Mouse (Mus musculus): ENCODE results near the gene Nrgn. TPM values are rescaled to one million over a fixed set of nuclear protein-coding genes. Genes with fewer than 3 reads are reported as not detected.

Gene Nrgn
- polyA plus RNA-seq, 1 experiment from 2014 or later, result 6.3 TPM

DNA sequence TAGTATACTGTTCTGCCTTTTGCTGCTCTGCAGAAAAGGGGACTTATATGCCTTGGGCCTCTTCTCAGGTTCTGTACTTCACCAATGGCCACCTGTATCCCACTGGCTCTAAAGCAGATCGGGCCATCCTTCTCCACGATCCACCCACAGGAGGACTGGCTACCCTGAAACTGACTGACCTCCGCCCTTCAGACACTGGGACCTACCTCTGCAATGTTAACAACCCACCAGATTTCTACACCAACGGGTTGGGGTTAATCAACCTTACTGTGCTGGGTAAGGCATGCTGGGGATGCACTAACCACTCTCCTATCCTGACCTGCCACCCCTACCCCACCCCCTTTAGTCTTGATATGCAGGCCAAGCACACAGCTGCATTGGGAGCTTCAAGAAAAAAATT is 12.5 kb downstream of the Nrgn start:
- no peak overlapping the region for H3K9ac ChIP-seq
- ATAC-seq (replicated peaks; ENCODE audit: insufficient number of reproducible peaks, insufficient read depth, low FRiP score, low read depth), result no peak

GRCm38 (mm10) chr9:37539170-37540025 is 13.3 kb downstream of the Nrgn start, which contains the start of gene Vsig2:
Gene Vsig2 (plus strand): TSS chr9:37539255.
- 0 out of 2 replicates have a peak within 1 kb of the TSS, but pooled peaks have one; percentile 6 for H3K27ac ChIP-seq
- H3K9me3 ChIP-seq (replicated peaks), result no peaks in the 10 kb centered on the region
- 56% methylated on average over 23 of the region's 23 CpGs for WGBS
- H3K27me3 ChIP-seq, result no peaks in the 10 kb centered on the region
- ATAC-seq (replicated peaks; ENCODE audit: insufficient number of reproducible peaks, insufficient read depth, low FRiP score, low read depth), result no peak
- H3K4me2 ChIP-seq, result no peak within 1 kb of the TSS
- peaks cover 27% of the 10 kb centered on the region for H3K4me1 ChIP-seq (replicated peaks)
- no peaks in the 10 kb centered on the region for H3K36me3 ChIP-seq
- H3K9ac ChIP-seq, result no peak within 1 kb of the TSS
- H3K4me3 ChIP-seq, result no peak within 1 kb of the TSS

More for the DNA sequence above, 12.5 kb downstream of the Nrgn start:
- H3K4me2 ChIP-seq, result no peak overlapping the region
- peak overlapping the region; percentile 24; the same call in 1 of the 2 replicates for H3K27ac ChIP-seq
- WGBS, result 84% methylated on average over 4 of the region's 4 CpGs
- no peaks in the 10 kb centered on the region for H3K9me3 ChIP-seq (replicated peaks)
- H3K36me3 ChIP-seq, result no peaks in the 10 kb centered on the region
- peaks cover 35% of the 10 kb centered on the region for H3K4me1 ChIP-seq (replicated peaks)
- H3K27me3 ChIP-seq, result peaks cover 3% of the 10 kb centered on the region; the same call in 1 of the 2 replicates
- H3K4me3 ChIP-seq, result no peak overlapping the region

DNA sequence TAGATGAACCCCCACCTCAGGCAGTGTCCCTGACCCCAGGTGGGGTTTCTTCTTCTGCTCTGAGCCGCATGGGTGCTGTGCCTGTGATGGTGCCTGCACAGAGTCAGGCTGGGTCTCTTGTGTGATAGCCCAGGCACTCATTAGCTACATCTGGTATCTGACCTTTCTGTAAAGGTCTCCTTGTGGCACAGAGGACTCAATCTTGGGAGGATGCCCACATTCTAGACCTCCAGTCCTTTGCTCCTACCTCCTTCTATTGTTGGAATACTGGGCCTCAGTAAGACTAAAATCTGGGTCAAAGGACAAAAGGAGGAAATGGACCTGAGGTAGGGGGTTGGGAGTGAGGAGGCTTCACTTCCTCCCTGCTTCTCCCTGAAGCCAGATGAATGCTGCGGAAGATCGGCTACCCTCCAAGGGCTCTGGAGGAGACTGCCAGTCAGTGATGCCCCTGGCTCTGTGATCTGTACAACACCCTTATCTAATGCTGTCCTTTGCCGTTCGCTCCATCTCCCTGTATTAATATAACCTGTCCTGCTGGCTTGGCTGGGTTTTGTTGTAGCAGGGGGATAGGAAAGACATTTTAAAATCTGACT is 14.9 kb downstream of the Nrgn start:
- H3K27ac ChIP-seq, result no peak overlapping the region

GRCm38 (mm10) chr9:37536851-37537250 is 15.9 kb downstream of the Nrgn start:
- ATAC-seq (replicated peaks; ENCODE audit: insufficient number of reproducible peaks, insufficient read depth, low FRiP score, low read depth), result no peak
- Histone ChIP-seq H3K27me3 (0 out of 2 replicates have a peak, but pooled peaks cover 3% of the 10 kb centered on the region), H3K4me3 (no peak overlapping the region), H3K36me3 (no peaks in the 10 kb centered on the region), H3K9ac (no peak overlapping the region), H3K4me1 (replicated peaks) (peaks cover 22% of the 10 kb centered on the region), H3K9me3 (replicated peaks) (no peaks in the 10 kb centered on the region), H3K4me2 (no peak overlapping the region), H3K27ac (no peak overlapping the region)
- 68% methylated on average over 4 of the region's 4 CpGs for WGBS

More for the DNA sequence above, 14.9 kb downstream of the Nrgn start:
- H3K4me3 ChIP-seq, result no peak overlapping the region
- H3K9me3 ChIP-seq (replicated peaks), result no peaks in the 10 kb centered on the region
- no peak for ATAC-seq (replicated peaks; ENCODE audit: insufficient number of reproducible peaks, insufficient read depth, low FRiP score, low read depth)
- no peak overlapping the region for H3K4me2 ChIP-seq
- no peak overlapping the region for H3K9ac ChIP-seq
- H3K36me3 ChIP-seq, result no peaks in the 10 kb centered on the region
- 57% methylated on average over 5 of the region's 5 CpGs for WGBS
- peaks cover 24% of the 10 kb centered on the region for H3K4me1 ChIP-seq (replicated peaks)
- H3K27me3 ChIP-seq, result no peaks in the 10 kb centered on the region

DNA sequence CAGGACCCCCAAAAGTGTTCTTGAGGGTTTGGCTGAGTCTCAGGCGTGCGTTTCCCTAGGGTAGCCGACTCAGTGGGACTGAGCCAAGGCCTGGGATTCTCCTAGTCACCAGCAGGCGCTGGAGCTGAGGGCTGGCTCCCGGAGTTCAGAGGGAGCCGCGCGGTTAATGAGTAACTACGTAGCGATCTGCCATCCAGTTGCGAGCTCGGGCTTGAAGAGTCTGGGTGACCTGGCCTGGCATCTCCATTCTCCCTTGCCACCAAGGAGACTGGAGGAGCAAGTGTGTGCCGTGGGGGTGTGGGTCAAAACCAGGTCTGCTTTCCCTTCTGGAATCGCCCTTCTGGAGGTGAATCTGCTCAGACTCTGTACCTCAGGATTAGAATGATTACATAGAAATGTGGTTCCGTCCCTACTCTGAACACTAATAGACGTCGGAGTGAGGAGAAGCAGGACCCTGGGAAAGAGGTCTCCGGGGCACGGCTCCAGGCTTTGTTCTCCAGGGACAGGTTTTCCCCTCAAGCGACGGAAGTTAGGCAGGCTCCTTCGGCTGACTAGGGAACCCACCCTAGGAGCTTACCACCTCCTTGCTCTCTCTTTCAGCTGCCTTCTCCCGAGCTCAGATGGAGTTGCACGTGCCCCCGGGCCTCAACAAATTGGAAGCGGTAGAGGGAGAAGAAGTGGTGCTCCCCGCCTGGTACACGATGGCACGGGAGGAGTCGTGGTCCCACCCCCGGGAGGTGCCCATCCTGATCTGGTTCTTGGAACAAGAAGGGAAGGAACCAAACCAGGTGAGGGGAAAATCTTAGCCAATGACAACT is 21.6 kb downstream of the Nrgn start:
- Histone ChIP-seq H3K4me2 (peak overlapping the region; percentile 85), H3K27me3 (peaks cover 22% of the 10 kb centered on the region; the same call in 1 of the 2 replicates), H3K36me3 (no peaks in the 10 kb centered on the region), H3K9me3 (replicated peaks) (no peaks in the 10 kb centered on the region), H3K4me1 (replicated peaks) (peaks cover 34% of the 10 kb centered on the region), H3K4me3 (peak overlapping the region; percentile 50), H3K9ac (peak overlapping the region; percentile 53), H3K27ac (peak overlapping the region; percentile 82)
- ATAC-seq (replicated peaks; ENCODE audit: insufficient number of reproducible peaks, insufficient read depth, low FRiP score, low read depth), result 0 out of 2 replicates have a peak, but pooled peaks have one; percentile 28
- WGBS, result 4% methylated on average over 31 of the region's 31 CpGs

DNA sequence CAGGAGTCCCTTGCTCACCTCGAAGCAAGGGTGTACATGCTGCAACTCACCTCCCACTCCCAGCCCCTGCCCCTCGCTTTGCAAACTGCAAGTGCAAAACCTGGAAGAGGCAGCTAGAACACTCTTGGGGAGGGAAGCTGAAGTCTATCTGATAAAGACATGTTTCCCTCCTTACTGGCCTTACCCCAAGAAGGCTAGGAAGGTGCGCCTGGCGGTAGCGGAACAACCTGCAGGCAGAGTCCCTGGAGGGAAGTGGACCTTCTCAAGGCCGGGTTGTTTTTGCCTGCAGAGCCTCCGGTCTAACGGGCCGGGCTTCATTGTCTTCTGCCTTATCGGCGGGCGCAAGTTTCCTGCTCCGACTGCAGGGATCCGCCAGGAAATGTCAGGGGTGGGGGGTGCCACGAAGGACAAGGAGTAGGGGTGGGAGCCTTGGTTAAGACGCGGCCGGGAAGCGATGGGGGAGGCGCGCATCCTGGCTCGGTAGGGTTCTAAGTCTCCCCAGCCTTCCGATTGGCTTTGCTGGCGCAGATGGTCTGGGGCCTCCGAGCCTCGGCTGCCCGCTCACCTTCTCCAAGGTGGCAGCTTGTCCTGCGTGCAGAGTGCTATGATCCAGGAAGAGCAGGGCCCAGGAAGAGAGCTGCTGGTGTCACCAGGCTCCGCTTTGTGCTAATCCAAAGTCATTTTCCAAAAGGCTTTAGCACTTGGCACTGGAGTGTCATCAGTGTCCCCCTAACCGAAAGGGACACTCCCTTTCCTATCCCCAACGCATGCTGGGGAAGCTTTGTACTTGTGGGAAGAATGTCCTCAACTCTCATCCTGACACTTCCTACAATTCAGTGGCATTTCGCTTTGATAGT is 22.4 kb downstream of the Nrgn start:
- WGBS, result 1% methylated on average over 32 of the region's 32 CpGs

DNA sequence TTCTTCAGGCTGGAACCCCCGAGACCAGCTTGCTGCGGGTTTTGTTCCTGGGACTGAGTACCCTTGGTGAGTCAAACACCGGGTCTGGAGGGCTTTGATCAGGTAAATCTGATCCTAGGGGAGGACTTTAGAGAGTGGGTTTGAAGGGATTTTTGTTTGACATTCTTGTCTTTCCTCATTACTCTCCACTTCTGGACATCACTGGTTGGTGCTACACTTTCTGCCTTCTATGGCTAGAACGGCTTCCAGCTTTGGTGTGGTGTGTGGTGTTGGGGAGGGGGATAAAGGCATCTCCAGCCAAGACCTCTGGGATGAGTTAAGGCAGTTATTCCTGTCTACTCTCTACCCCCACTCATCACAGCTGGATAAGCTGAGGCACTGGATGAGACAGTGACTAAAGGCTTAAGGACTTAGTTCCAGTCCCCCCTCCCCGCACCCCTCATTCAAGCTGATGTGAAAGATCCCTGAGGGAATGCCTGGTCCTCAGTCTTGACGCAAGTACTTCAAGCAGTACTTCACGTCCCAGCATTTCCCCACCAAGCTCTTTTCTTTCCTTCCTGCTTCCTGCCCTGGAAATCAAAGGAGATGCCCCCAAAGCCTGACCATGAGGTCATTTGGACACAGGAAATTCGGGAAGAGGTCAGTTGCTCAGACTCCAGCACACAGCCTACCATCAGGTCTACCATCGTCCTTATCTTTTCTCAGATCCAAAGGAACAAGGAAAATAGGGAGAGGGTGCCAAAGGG is 24.3 kb downstream of the Nrgn start:
- WGBS, result 32% methylated on average over 9 of the region's 9 CpGs
- H3K4me2 ChIP-seq, result peak overlapping the region; percentile 85
- H3K27me3 ChIP-seq, result peaks cover 22% of the 10 kb centered on the region; the same call in 1 of the 2 replicates
- peak overlapping the region; percentile 50 for H3K4me3 ChIP-seq
- no peaks in the 10 kb centered on the region; the same call in 1 of the 2 replicates for H3K36me3 ChIP-seq
- peak overlapping the region; percentile 40; the same call in 1 of the 2 replicates for H3K9ac ChIP-seq
- no peak for ATAC-seq (replicated peaks; ENCODE audit: insufficient number of reproducible peaks, insufficient read depth, low FRiP score, low read depth)
- H3K27ac ChIP-seq, result peak overlapping the region; percentile 84
- peaks cover 34% of the 10 kb centered on the region for H3K4me1 ChIP-seq (replicated peaks)
- H3K9me3 ChIP-seq (replicated peaks), result no peaks in the 10 kb centered on the region

More for the DNA sequence above, 22.4 kb downstream of the Nrgn start:
- Histone ChIP-seq H3K27me3 (peaks cover 22% of the 10 kb centered on the region; the same call in 1 of the 2 replicates), H3K4me2 (peak overlapping the region; percentile 85), H3K4me1 (replicated peaks) (peaks cover 34% of the 10 kb centered on the region), H3K36me3 (no peaks in the 10 kb centered on the region), H3K9ac (peak overlapping the region; percentile 53), H3K27ac (peak overlapping the region; percentile 84), H3K9me3 (replicated peaks) (no peaks in the 10 kb centered on the region), H3K4me3 (peak overlapping the region; percentile 50)
- peak; percentile 72 for ATAC-seq (replicated peaks; ENCODE audit: insufficient number of reproducible peaks, insufficient read depth, low FRiP score, low read depth)

GRCm38 (mm10) chr9:37527396-37528224 is 25.1 kb downstream of the Nrgn start, which contains the start of gene Esam:
Gene Esam (plus strand): TSS chr9:37528078.
- peaks cover 8% of the 10 kb centered on the region; the same call in 1 of the 2 replicates for H3K36me3 ChIP-seq
- ATAC-seq (replicated peaks; ENCODE audit: insufficient number of reproducible peaks, insufficient read depth, low FRiP score, low read depth), result peak; percentile 64

More at GRCm38 (mm10) chr9:37527396-37528224, 25.1 kb downstream of the Nrgn start, which contains the start of gene Esam:
- peaks cover 34% of the 10 kb centered on the region for H3K4me1 ChIP-seq (replicated peaks)
- peak within 1 kb of the TSS; percentile 53 for H3K9ac ChIP-seq
- H3K27ac ChIP-seq, result peak within 1 kb of the TSS; percentile 84
- H3K4me3 ChIP-seq, result peak within 1 kb of the TSS; percentile 50
- WGBS, result 7% methylated on average over 41 of the region's 41 CpGs
- no peaks in the 10 kb centered on the region for H3K9me3 ChIP-seq (replicated peaks)
- H3K4me2 ChIP-seq, result peak within 1 kb of the TSS; percentile 85
- peaks cover 22% of the 10 kb centered on the region; the same call in 1 of the 2 replicates for H3K27me3 ChIP-seq

Measured in heart, embryonic 15.5 days (tissue).